Mouse (Mus musculus) kidney, embryonic 14.5 days (tissue): ENCODE results near the gene Rarb. TPM values are rescaled to one million over a fixed set of nuclear protein-coding genes. Genes with fewer than 3 reads are reported as not detected.

Experiments
- ATAC-seq: fragments of 200-750 bp; cut with Nextera tagmentation; 2 replicates; pipeline ENCODE4 v1.8.0; 2017; ENCODE audit warnings: moderate number of reproducible peaks, mild to moderate bottlenecking, moderate TSS enrichment, moderate library complexity; ENCODE audit not compliant: low FRiP score, low TSS enrichment
- H3K27ac ChIP-seq: fragments of 300-500 bp; sonication (generic); 2 replicates; pipeline ENCODE4 v1.5.1; 2014; ENCODE audit warnings: low read depth, mild to moderate bottlenecking, low read length, moderate library complexity, mixed read lengths
- H3K27me3 ChIP-seq: fragments of 300-500 bp; sonication (generic); 2 replicates; pipeline ENCODE4 v1.6.1; 2014; ENCODE audit warnings: mild to moderate bottlenecking, low read length; ENCODE audit not compliant: control insufficient read depth, insufficient read depth
- H3K36me3 ChIP-seq: fragments of 300-500 bp; sonication (generic); 2 replicates; pipeline ENCODE4 v1.6.1; 2014; ENCODE audit warnings: low read length, mixed read lengths; ENCODE audit not compliant: control insufficient read depth, insufficient read depth
- H3K4me1 ChIP-seq: fragments of 300-500 bp; sonication (generic); 2 replicates; pipeline ENCODE4 v1.6.1; 2014; ENCODE audit warnings: low read length, mixed read lengths; ENCODE audit not compliant: control insufficient read depth, insufficient read depth
- H3K4me2 ChIP-seq: fragments of 300-500 bp; sonication (generic); replicated peaks from 2 replicates; pipeline ENCODE4 v1.6.1; 2014; ENCODE audit warnings: low read depth, mild to moderate bottlenecking, low read length
- H3K4me3 ChIP-seq: fragments of 300-500 bp; sonication (generic); 2 replicates; pipeline ENCODE4 v1.5.1; 2014; ENCODE audit warnings: mild to moderate bottlenecking, low read length
- H3K9ac ChIP-seq: fragments of 300-500 bp; sonication (generic); 2 replicates; pipeline ENCODE4 v1.6.1; 2014; ENCODE audit warnings: low read depth, mild to moderate bottlenecking, low read length, moderate library complexity
- H3K9me3 ChIP-seq: fragments of 300-500 bp; sonication (generic); 2 replicates; pipeline ENCODE4 v1.6.1; 2016; ENCODE audit warnings: low read length; ENCODE audit not compliant: control insufficient read depth
- WGBS: fragments of 180-500 bp; shearing (Covaris S2); extraction: QIAGEN DNeasy Blood & Tissue Kit; methylation state at CpG from one replicate; pipeline ENCODE4 v1.1.7; 2014; 5-methylcytosine and 5-hydroxymethylcytosine counted together
- polyA plus RNA-seq: library from polyadenylated mRNA; unstranded; fragments of >200 nt; fragmentation: Nextera tagmentation; extraction: Ambion mirVana; gene quantifications from 2 replicates; pipeline ENCODE4 v1.2.1, GENCODE M21; 2014

Gene Rarb
- polyA plus RNA-seq, 1 experiment from 2014 or later: 44.3 TPM

DNA sequence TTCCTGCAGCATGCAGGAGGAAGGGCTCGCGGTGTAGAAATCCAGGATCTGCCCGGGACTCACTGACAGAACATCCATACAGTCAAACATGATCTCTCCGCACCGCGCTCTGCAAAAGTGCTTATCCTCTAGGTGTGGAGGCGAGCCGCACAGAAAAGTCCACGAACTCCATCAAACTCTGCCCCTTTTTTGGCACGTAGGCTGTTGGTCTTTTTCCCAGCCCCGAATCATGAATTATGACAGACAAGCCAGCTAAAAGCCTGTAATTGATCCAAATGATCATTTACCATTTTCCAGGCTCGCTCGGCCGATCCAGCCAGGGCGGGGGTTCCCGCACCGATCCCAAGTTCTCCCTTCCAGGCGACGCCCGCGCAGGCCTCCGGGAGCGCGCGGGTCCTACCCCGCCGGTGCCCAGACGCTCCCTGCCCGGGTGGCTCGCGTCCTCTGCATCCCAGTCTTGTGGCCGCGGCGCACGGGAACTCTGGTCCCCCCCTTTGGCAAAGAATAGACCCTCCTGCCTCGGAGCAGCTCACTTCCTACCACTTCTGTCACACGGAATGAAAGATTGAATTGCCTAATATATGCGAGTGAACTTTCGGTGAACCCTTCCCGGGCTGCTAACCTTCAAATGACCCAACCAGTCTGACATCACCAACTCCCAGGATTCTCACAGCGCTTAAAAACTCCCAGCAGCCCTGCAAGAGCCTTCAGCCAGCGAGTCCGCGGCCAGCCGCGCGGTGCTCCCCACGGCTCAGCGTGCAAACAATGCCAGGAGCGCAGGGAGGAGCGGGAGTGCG, 243.8 kb downstream of the Rarb start:
- Histone ChIP-seq H3K27ac (peak overlapping the region; percentile 96), H3K9me3 (no peaks in the 10 kb centered on the region), H3K4me2 (peak overlapping the region; percentile 40), H3K27me3 (no peaks in the 10 kb centered on the region), H3K36me3 (no peaks in the 10 kb centered on the region), H3K9ac (peak overlapping the region; percentile 57), H3K4me1 (peaks cover 5% of the 10 kb centered on the region; the same call in 1 of the 2 replicates), H3K4me3 (peak overlapping the region; percentile 66)
- ATAC-seq: peak; percentile 94
- WGBS: under 1% methylated on average over 52 of the region's 52 CpGs

DNA sequence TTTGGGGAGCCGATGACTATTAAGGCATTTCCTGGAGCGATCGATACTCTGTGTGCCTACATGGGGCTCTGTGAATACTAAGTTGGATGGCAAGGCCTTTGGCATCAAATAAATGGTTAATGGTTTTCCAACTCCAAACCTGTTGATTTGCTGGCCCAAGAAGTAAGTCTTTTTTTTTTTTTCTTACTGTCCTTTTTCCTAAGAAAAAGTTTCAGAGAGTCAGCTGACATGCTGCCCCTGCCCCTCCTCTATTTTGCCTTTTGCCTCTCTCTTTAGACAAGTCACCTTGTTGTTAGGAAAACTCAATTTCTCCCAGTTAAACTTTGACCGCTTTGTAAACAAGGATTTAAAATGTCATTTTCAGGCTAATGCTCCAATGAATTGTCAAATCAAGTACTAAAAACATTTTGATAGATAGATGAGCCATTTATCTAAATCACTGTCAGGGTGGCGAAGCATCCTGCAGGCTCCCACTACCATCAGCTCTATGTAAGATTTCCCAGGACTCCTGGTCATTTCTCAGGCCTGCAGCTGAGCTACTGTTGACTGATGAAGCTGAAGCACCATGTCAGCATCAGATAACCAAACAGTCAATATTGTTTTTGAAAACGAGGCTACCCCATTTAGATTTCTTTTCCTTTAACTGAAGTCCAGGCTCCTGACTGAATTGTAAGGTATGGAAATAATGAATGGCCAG, 245.3 kb downstream of the Rarb start:
- H3K27me3 ChIP-seq: no peaks in the 10 kb centered on the region
- H3K36me3 ChIP-seq: no peaks in the 10 kb centered on the region
- peak overlapping the region; percentile 40 for H3K4me2 ChIP-seq
- H3K4me3 ChIP-seq: peak overlapping the region; percentile 66
- H3K27ac ChIP-seq: peak overlapping the region; percentile 96; the same call in 1 of the 2 replicates
- H3K4me1 ChIP-seq: peaks cover 10% of the 10 kb centered on the region
- H3K9me3 ChIP-seq: no peaks in the 10 kb centered on the region
- 28% methylated on average over 6 of the region's 6 CpGs for WGBS
- ATAC-seq: no peak
- peak overlapping the region; percentile 57; the same call in 1 of the 2 replicates for H3K9ac ChIP-seq

GRCm38 (mm10) chr14:16572755-16573340, 246.1 kb downstream of the Rarb start:
- Histone ChIP-seq H3K9ac (peak overlapping the region; percentile 57; the same call in 1 of the 2 replicates), H3K4me1 (peaks cover 10% of the 10 kb centered on the region), H3K4me3 (peak overlapping the region; percentile 66), H3K4me2 (peak overlapping the region; percentile 40), H3K9me3 (no peaks in the 10 kb centered on the region), H3K27me3 (no peaks in the 10 kb centered on the region), H3K36me3 (no peaks in the 10 kb centered on the region), H3K27ac (no peak overlapping the region)
- 2% methylated on average over 8 of the region's 8 CpGs for WGBS
- ATAC-seq: no peak

DNA sequence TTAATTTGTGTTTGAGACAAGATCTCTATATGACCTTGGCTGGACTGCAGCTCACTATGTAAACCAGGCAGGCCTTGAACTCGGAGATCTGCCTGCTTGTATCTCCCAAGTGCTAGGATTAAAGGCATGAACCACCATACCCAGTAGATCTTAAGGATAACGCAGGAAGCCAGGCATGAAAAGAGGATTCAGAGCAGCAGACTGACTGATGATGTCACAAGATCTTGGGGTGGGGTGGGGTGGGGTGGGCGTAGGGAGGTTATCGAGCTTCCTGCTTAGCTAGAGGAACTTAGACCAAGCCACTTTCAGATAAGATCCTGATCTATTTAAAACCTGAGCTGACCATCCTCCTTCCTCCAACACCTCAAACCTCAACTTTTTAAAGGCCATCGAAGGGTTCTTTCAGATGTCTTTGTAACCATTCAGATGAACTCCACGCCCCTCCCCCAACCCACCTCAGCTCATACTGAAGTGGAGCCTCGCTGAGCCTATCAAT, 249.4 kb downstream of the Rarb start:
- WGBS: 58% methylated on average over 7 of the region's 7 CpGs
- Histone ChIP-seq H3K4me1 (peaks cover 8% of the 10 kb centered on the region; the same call in 1 of the 2 replicates), H3K27me3 (no peaks in the 10 kb centered on the region), H3K36me3 (no peaks in the 10 kb centered on the region), H3K4me2 (no peak overlapping the region), H3K9ac (no peak overlapping the region), H3K27ac (no peak overlapping the region), H3K9me3 (no peaks in the 10 kb centered on the region), H3K4me3 (no peak overlapping the region)
- no peak for ATAC-seq

DNA sequence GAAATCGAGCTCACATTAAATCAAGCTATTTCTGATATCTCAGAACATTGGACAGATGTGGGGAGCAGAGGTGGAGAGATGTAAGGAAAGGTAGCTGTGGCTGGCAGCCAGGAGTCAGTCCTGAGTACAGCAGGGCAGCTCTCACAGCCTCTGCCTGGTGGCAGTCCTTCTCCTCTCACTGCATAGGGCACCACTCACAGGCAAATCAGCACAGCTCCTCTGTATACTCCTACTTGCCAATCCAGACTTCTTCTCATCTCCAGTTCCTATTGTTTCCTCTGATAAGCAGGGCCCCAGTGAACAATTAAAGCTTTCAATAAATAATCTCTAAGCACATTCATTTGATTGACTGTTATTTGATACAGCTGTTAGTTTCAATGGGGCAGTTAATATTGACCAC, 252.0 kb downstream of the Rarb start:
- Histone ChIP-seq H3K27ac (no peak overlapping the region), H3K27me3 (no peaks in the 10 kb centered on the region), H3K36me3 (no peaks in the 10 kb centered on the region), H3K9ac (no peak overlapping the region), H3K9me3 (no peaks in the 10 kb centered on the region), H3K4me1 (peaks cover 16% of the 10 kb centered on the region), H3K4me2 (no peak overlapping the region), H3K4me3 (no peak overlapping the region)
- ATAC-seq: no peak
- WGBS: 88% methylated on average over 1 of the region's 1 CpGs

- Histone ChIP-seq H3K36me3 (no peaks in the 10 kb centered on the region), H3K27ac (no peak overlapping the region), H3K27me3 (no peaks in the 10 kb centered on the region), H3K4me2 (no peak overlapping the region), H3K4me3 (no peak overlapping the region), H3K9ac (no peak overlapping the region), H3K4me1 (peaks cover 26% of the 10 kb centered on the region), H3K9me3 (no peaks in the 10 kb centered on the region)
- ATAC-seq: no peak
- WGBS: 71% methylated on average over 2 of the region's 2 CpGs
These were observed 255.0 kb downstream of the Rarb start for GRCm38 (mm10) chr14:16563912-16564311.

DNA sequence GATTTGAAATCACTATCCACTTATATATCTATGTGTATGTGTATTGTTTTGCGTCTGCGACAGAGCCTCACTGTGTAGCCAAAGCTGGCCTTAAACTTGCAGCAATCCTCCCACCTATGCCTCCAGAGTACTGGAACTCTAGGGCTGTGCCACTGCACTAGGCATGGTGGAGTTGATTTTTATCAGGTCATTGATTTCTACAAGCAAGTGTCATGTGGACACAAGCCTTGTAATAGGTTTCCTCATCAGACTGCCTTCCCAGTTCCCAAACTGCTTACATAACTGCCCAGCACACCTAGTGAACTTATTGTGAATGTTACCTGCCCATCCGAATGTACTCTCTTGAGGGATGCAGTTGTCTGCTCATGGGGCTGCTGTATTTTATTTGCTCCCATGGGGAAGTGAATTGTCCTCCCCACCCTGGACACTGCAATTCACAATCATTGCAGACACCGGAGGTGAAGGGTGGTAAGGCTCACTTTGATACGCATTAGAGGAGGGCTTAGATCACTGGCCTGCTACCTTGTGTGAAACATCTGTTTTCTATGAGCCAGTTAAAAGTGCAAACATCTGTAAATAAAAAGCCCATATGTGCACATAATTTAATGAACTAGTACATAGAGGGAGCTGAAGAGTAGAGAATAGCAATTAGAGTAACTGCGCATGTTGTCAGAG, 257.3 kb downstream of the Rarb start:
- no peak overlapping the region for H3K4me2 ChIP-seq
- peaks cover 26% of the 10 kb centered on the region for H3K4me1 ChIP-seq
- 74% methylated on average over 6 of the region's 6 CpGs for WGBS
- no peak overlapping the region for H3K27ac ChIP-seq
- H3K27me3 ChIP-seq: no peaks in the 10 kb centered on the region
- ATAC-seq: no peak
- H3K9ac ChIP-seq: no peak overlapping the region
- H3K4me3 ChIP-seq: no peak overlapping the region
- H3K9me3 ChIP-seq: no peaks in the 10 kb centered on the region
- H3K36me3 ChIP-seq: peaks cover 4% of the 10 kb centered on the region; the same call in 1 of the 2 replicates

DNA sequence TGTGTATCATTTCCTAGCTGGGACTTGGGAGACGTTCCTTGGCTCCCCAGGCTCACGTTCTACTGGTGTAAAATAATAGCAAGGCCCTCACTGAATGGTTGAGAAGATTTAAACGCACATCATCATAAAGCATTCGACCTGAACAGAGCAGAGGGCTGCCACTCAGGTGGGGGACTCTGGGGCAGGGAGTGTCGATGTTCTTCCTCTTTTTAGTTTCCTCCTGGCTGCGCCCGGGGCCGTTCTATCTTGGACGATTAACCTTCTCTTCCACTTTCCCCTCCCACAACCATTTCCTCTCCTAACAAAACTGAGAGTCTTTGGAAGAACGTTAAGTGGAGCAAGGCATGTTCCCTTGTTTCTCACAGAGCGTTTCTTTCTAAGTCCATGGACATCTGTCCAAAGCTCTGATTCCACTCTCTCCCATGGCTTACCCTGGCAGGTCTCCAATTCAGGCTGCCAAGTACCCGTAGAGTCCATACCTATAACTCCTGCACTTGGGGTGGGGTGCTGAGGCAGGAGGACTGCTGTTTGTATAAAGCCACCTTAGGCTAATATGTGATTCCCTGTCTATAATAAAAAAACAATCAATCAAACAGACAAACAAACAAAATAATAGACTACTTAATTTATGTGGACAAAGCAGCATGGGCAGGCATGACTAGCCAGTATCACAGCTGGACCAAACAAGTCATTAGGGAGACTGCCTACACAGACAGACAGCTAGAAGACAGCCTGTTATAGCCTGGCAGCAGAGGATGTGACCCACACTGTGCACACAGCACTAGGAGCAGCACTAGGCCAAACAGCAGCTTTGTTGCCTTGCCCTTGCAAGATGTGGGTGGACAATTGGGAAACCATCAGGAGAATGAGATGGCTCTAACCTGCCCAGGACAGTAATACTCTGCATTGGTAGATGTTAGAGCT, 259.4 kb downstream of the Rarb start:
- peaks cover 4% of the 10 kb centered on the region; the same call in 1 of the 2 replicates for H3K36me3 ChIP-seq
- H3K27ac ChIP-seq: 0 out of 2 replicates have a peak overlapping the region, but pooled peaks have one; percentile 30
- no peaks in the 10 kb centered on the region for H3K9me3 ChIP-seq
- H3K4me3 ChIP-seq: no peak overlapping the region
- no peak for ATAC-seq
- WGBS: 14% methylated on average over 12 of the region's 12 CpGs
- no peaks in the 10 kb centered on the region for H3K27me3 ChIP-seq
- H3K4me2 ChIP-seq: peak overlapping the region; percentile 19; the same call in 1 of the 2 replicates
- peaks cover 33% of the 10 kb centered on the region for H3K4me1 ChIP-seq
- H3K9ac ChIP-seq: no peak overlapping the region
